Mouse (Mus musculus) retina, postnatal 7 days (tissue): ENCODE measurements around the gene Zfp651.

Source experiments
- DNase-seq: peaks from one replicate; pipeline ENCODE4 v3.0.0-alpha.2; 2012; ENCODE audit warnings: low read depth, low spot score

Gene Zfp651

GRCm38 (mm10) chr9:121810081-121810821 is 51.1 kb downstream of the Zfp651 start:
- no peak for DNase-seq

GRCm38 (mm10) chr9:121815183-121815582 is 56.1 kb downstream of the Zfp651 start:
- no peak for DNase-seq

GRCm38 (mm10) chr9:121819073-121819770 is 60.1 kb downstream of the Zfp651 start:
- no peak for DNase-seq

- no peak for DNase-seq
Observed at GRCm38 (mm10) chr9:121819771-121820471, 60.8 kb downstream of the Zfp651 start.

- DNase-seq = no peak
Observed at GRCm38 (mm10) chr9:121820765-121821164, 61.6 kb downstream of the Zfp651 start.
